Mouse (Mus musculus): ENCODE measurements at regions not wholly inside any gene's neighbourhood (a gene's known extent, or its start where the extent isn't known, plus 50 kb on each side); places are given as distances from the start of the nearest gene placed in this dataset.

DNA sequence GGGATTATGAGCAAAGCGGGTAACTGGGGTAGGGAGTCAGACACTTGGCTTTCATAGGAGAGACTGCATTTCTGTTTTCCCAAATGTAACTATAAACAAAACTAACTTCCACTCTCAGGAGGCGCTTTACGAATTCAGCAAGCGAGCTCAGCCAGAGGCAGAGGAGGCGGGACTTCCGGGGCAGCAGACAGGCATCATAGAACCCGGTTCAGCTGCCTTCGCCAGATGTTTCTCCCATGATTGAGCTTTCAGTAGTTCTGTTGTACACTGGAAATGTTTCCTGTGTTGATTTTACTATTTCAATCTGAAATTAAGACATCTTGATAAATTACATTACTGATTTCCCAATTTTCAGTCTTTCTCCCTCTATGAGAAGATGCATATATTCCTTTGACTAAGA is 92.9 kb downstream of the Zfp365 start:
- TF ChIP-seq CTCF (IDR thresholded peaks at IDR 0.05; ENCODE audit: low read depth, low read length): no peak
- TF ChIP-seq POLR2A (IDR thresholded peaks at IDR 0.05; ENCODE audit: borderline replicate concordance, low read depth, low read length): no peak

Measured in bone marrow macrophage, adult 2 months (primary cell).